Mouse (Mus musculus) v-Abl transformed pro-B cells (cell line): Measurements from ENCODE around the gene Amhr2.

Source experiments
- in situ Hi-C, 2 experiments: fragments of 400-800 bp; cut with MboI; formaldehyde crosslinking; loops; one replicate each; pipeline ENCODE4 v1.15.1; 2025; ENCODE audit not compliant: unreplicated experiment in 2 of 2

Gene Amhr2

DNA sequence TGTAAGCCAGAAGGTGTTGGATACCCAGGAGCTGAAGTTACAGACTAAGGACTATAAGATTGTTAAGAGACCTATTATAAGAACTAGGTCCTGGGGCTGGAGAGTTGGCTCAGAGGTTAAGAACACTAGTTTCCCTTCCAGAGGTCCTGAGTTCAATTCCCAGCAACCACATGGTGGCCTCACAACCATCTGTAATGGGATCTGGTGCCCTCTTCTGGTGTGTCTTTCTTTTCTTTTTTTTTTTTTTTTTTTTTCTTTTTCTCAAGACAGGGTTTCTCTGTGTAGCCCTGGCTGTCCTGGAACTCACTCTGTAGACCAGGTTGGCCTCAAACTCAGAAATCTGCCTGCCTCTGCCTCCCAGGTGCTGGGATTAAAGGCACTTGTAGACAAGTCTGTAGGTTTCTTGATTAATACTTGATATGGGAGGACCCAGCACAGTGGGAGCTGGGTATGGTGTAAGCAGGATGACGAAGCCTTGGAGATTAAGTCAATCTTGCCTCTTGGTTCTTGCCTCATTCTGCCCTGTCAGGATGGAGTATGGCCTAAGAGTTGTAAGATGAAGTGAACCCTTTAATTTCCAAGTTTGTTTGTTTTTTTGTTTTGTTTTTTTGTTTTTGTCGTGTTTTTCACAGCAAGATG lies 21.4 kb upstream of the Amhr2 start:
- in situ Hi-C loops, result no loop called here

DNA sequence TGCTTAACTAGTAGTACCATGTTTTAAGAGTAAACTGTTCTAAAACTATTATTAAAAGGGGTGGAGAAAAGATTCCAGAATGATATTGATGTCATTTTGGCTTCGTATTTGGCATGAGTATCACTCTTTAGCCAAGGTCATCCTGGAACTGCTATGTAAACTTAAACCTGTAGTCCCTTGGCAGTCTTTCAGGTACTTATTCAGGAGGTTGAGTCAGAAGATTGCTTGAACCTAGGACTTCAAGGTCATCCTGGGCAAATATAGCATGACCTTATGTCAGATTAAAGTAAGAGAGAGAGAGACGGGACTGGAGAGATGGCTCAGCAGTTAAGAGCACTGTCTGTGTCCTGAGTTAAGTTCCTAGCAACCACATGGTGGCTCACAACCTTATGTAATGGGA lies 20.5 kb upstream of the Amhr2 start:
- in situ Hi-C loops, result loop anchor here in 1 of 2 experiments (5.0 kb wide), 1 partner anchor 137 kb away; no protein-coding TSS in a partner anchor

GRCm38 (mm10) chr15:102426963-102427362 lies 18.2 kb upstream of the Amhr2 start:
- in situ Hi-C loops, result loop anchor here in 1 of 2 experiments (5.0 kb wide), 1 partner anchor 140 kb away; no protein-coding TSS in a partner anchor

DNA sequence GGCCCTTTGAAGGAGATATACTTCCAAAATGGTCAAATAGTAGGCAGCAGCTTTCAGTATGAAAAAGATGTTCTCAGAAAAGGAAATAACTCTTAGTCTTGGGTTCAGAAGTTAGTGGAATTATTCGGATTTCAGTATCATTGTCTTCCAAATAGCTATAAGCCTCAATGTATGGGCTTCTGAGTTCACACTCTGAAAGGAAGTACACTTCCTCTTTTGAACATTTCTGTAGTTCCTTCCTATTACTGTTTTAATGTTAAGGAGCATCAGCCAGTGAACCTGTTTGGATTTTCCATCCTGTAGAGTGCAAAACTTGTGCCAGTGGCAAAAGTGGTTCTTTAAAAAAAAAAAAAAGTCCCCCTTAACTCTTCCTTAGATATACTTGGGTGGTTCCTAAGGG lies 13.1 kb upstream of the Amhr2 start:
- in situ Hi-C loops, result loop anchor here in 1 of 2 experiments (5.0 kb wide), 1 partner anchor 45 kb away; no protein-coding TSS in a partner anchor

DNA sequence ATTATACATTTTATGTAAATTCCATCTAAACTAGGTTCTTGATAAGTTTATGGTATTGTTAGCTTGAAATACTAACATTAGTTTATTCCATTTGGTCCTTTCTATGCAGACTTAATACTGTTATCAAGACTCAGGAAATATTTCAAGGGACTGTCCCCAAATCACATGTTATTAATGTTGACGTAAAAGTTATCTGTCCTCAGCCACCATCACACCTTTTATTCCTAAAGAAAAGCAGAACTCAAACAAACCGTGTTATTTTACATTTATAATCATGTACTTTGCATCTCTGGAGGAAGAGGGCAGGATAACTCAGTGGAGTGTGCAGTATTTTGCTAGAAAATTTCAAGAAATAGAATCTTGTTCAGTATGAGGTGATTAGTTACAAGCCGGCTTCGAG lies 12.0 kb upstream of the Amhr2 start:
- in situ Hi-C loops, result loop anchor here in 1 of 2 experiments (5.0 kb wide), 1 partner anchor 46 kb away; no protein-coding TSS in a partner anchor

GRCm38 (mm10) chr15:102442490-102442889 lies 2.7 kb upstream of the Amhr2 start:
- in situ Hi-C loops, result loop anchor here (5.0 to 10.0 kb wide), 3 partner anchors 55 to 208 kb away; partner anchors contain the start of gene Itgb7 (in 1 of the 2)

DNA sequence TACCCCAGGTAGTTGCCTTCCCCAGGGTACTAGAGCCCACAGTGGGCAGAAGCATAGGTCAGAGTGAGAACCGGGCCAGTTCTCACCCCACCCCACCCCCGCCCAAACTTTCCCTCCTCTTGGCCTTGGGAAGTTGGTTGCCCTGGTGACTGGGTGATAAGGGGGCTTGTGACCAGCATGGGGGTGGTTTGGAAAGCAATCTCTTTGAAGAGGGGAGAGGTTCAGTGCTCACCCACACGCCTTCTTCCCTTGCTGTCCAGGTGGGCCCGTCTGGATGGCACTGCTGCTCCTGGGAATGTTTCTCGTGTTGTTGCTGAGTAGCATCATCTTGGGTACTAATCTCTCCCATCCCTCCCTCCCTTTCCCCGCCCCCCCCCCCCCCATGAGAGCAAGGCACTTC lies 1.3 kb downstream of the Amhr2 start:
- in situ Hi-C loops, result loop anchor here (10.0 kb wide), 2 partner anchors 162 to 212 kb away; partner anchors contain the start of gene Itgb7 (in 1 of the 2)

GRCm38 (mm10) chr15:102449366-102449765 lies 4.2 kb downstream of the Amhr2 start:
- in situ Hi-C loops, result loop anchor here (10.0 kb wide), 2 partner anchors 165 to 215 kb away; partner anchors contain the start of gene Itgb7 (in 1 of the 2)

DNA sequence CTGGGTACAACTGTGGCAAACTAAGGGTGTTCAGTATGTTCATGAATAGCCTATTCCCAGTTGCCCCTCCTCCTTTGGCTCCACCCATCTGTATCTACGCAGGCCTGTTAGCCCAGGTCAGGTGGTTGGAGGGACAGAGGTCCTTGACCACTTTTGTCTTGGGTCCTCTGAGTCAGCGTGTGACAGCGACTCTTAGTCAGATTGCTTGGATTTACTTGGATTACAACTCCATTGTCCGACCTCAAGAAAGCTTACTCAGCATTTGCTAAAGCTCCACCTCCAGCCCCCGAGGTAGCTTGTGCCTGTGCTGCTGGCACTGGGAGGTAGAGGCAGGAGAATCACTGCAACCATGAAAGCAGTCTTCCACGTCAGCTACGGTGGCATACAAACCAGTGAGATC lies 5.8 kb downstream of the Amhr2 start:
- in situ Hi-C loops, result no loop called here

DNA sequence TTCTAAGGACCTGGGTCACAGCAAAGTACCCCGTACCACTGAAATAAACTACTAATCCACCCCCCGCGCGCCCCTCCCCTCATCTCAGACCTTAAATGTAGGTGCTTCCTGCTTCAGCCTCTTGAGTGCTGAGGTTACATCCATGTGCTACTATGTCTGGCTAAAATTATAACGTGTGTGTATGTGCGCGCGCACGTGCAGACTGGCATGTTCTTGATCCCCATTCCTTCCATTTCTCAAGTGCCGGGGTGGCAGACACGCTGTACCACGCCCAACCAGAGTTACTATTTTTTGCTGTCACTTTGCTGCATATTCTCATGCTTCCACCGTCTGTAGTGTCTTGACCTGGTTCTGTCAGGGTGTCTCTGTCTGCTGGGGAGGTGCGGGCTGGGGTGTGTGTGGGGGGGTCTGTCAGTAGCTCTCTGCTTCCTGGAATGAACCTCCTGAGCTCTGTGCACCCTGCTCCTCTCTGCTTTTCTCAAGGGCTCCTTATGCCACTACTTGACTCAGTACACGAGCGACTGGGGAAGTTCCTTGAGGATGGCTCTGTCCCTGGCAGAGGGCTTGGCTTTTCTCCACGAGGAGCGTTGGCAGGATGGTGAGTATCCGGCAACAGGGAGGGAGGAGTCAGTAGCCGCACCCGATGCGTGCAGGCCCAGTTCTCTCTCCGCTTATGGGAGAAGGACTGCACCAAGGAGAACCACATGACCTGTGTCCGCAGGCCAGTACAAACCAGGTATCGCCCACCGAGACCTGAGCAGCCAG lies 6.7 kb downstream of the Amhr2 start:
- in situ Hi-C loops, result no loop called here

GRCm38 (mm10) chr15:102455993-102456392 lies 10.8 kb downstream of the Amhr2 start:
- in situ Hi-C loops, result no loop called here

DNA sequence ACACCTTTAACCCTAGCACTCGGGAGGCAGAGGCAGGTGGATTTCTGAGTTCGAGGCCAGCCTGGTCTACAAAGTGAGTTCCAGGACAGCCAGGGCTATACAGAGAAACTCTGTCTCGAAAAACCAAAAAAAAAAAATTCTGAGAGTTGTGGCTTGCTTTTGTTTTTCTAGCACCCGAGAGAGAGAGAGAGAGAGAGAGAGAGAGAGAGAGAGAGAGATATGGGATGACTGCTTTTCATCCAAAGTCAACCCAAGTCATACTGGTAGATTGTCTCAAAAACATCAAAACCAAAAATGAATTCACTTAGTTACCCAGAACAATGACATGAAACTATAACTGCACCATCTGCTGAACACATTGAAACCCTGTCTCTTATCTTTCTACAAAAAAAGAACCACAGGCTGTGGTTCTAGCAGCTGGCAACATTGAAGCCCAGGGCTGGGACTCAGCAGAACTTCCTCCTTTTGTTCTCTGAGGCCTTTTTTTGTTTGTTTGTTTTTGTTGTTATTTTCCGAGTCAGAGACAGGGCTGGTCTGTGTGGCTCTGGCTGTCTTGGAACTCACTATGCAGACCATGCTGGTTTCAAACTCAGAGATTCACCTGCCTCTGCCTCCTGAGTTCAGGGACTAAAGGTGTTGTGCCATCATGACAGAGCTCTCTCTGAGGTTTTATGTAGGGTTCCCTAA lies 13.0 kb downstream of the Amhr2 start:
- in situ Hi-C loops, result no loop called here

DNA sequence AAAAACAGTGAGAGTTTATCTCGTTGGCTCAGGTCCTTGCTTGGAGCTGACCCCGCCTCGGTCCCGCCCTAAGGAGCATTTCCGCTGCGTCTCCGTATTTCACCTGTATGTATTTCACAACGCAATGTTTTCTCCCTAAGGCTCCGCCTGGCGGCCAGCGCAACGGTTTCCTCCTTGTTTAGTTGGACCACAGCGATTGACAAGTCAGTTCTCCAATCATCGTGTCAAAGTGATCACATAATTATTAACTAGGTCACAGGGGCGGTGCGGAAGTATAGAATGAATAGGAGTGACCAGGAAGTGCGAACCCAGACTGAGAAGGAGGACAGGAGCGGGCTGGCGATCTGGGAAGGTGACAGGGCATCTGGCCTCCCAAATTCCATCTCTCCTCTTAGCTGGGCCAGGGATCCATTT lies 13.7 kb downstream of the Amhr2 start, which contains the start of gene Prr13:
TSS of gene Prr13 (plus strand) at position 125 of the 414 bp plus-strand sequence.
- in situ Hi-C loops, result no loop called here

DNA sequence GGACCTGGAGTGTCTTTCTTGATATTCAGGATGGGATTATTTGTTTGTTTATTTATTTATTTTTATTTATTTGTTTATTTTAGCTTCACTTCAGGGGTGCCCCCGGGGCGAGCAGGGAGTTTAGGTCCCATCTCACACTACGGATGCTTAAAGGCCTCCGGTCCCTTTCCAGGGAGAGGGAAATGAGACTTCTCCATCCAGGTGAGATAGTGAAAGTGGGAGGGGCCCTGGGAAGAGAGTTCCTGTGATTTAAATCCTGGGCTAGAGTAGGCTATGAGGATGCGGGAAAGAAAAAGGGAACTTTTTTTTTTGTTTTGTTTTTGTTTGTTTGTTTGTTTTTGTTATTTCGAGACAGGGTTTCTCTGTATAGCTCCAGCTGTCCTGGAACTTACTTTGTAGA lies 14.2 kb downstream of the Amhr2 start:
- in situ Hi-C loops, result no loop called here

DNA sequence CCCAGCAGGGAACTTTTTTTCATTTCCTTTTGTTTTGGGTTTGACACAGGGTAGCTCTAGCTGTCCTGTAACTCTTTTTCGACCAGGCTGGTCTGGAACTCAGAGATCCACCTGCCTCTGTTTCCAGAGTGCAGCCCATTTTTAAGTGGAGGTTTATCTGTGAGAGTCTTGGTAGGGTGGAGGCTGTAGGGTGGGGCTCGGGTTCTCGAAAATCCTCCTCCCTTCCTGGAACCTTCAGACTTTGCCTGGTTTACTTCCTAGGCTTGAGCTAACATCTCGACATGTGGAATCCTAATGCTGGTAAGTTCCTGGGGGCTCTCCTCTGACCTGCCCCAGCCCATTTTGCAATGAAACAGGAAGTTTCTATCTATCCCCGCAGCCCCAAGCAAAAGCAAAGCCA lies 14.7 kb downstream of the Amhr2 start:
- in situ Hi-C loops, result loop anchor here (5.0 to 10.0 kb wide), 2 partner anchors 55 to 62 kb away; partner anchors contain the start of genes Map3k12 (in 1 of the 2), Npff (in 1 of the 2) and Tarbp2 (in 1 of the 2)

- in situ Hi-C loops, result loop anchor here (5.0 to 10.0 kb wide), 2 partner anchors 54 to 62 kb away; partner anchors contain the start of genes Map3k12 (in 1 of the 2), Npff (in 1 of the 2) and Tarbp2 (in 1 of the 2)
Observed at GRCm38 (mm10) chr15:102460409-102460808, 15.2 kb downstream of the Amhr2 start.

DNA sequence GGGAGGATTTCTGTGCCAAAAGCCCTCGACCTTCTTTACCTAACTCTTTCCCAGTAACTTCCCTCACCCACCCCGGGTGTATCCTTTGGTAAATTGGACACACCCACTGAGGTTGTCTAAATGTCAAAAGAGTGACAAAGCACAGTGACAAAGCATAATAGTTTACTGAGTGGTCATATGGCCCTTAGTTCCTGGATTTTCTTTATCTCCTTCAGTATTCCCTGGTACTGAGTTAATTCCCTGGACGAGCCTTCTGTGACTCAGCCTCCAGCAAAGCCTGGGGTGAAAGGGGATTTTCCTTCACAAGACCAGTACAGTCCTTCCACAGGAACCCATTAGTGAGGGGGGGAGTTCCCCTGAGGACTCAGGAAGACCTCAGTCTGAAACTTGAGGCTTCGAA lies 15.8 kb downstream of the Amhr2 start:
- in situ Hi-C loops, result loop anchor here (5.0 to 10.0 kb wide), 2 partner anchors 54 to 61 kb away; partner anchors contain the start of genes Map3k12 (in 1 of the 2), Npff (in 1 of the 2) and Tarbp2 (in 1 of the 2)

- in situ Hi-C loops, result loop anchor here (5.0 to 10.0 kb wide), 2 partner anchors 53 to 61 kb away; partner anchors contain the start of genes Map3k12 (in 1 of the 2), Npff (in 1 of the 2) and Tarbp2 (in 1 of the 2)
Observed at GRCm38 (mm10) chr15:102461430-102462075, 16.4 kb downstream of the Amhr2 start.

DNA sequence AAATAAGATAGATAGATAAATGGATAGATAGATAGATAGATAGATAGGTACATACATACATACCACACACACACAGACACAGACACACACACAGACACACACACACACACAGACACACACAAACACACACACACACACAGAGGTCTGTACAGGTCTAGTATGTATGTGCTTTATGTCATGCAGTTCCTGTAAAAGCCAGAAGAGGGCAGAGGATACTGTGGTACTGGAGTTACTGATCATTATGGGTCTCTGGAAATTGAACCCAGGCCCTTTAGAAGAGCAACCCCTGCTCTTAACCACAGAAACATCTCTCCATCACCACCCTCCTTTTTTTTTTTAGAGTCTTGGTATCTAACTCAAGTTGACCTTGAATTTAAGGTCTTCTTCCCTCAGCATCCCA lies 18.5 kb downstream of the Amhr2 start:
- in situ Hi-C loops, result loop anchor here (5.0 to 10.0 kb wide), 2 partner anchors 51 to 59 kb away; partner anchors contain the start of genes Map3k12 (in 1 of the 2), Npff (in 1 of the 2) and Tarbp2 (in 1 of the 2)
